Mouse (Mus musculus): Measurements from ENCODE around the gene Meis2. TPM values are rescaled to one million over a fixed set of nuclear protein-coding genes. Genes with fewer than 3 reads are reported as not detected.

Meis2 gene
- polyA plus RNA-seq, 1 experiment from 2014 or later: 92.0 TPM

DNA sequence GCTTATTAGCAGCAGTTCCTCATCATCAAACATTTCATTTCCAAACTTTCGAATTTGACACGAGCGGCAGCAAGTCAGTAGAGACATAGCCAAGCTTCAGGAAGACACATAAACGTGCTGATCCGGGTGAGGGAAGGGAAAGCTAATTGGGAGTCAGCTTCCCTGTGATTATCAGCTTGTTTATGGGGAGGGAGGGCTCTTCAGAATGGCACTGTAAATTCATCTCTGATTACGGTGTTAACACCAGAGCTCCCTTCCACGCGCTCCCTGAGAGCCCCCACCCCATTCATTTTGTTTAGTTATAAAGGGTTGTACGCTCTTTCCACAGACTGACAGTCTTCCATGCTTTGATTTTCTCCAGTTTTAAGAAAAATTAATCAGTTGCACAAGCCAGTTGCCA lies 23.2 kb downstream of the Meis2 start:
- H3K36me3 ChIP-seq: peaks cover 8% of the 10 kb centered on the region; the same call in 1 of the 2 replicates
- H3K27me3 ChIP-seq: no peaks in the 10 kb centered on the region
- H3K4me2 ChIP-seq: peak overlapping the region; percentile 28; the same call in 1 of the 2 replicates
- H3K9me3 ChIP-seq: no peaks in the 10 kb centered on the region
- no peak overlapping the region for H3K9ac ChIP-seq
- 41% methylated on average over 9 of the region's 9 CpGs for WGBS
- peak; percentile 28; the same call in 1 of the 2 replicates for ATAC-seq (ENCODE audit: low read depth)
- no peak overlapping the region for H3K4me3 ChIP-seq
- H3K27ac ChIP-seq (replicated peaks): peak overlapping the region; percentile 38
- H3K4me1 ChIP-seq (replicated peaks): peaks cover 52% of the 10 kb centered on the region

- H3K27ac ChIP-seq (replicated peaks): no peak overlapping the region
- WGBS: 54% methylated on average over 9 of the region's 9 CpGs
- H3K9me3 ChIP-seq: no peaks in the 10 kb centered on the region
- peaks cover 45% of the 10 kb centered on the region for H3K4me1 ChIP-seq (replicated peaks)
- ATAC-seq (ENCODE audit: low read depth): no peak
- no peak overlapping the region for H3K4me2 ChIP-seq
- H3K27me3 ChIP-seq: no peaks in the 10 kb centered on the region
- no peak overlapping the region for H3K4me3 ChIP-seq
- no peak overlapping the region for H3K9ac ChIP-seq
- H3K36me3 ChIP-seq: peaks cover 9% of the 10 kb centered on the region; the same call in 1 of the 2 replicates
Observed at GRCm38 (mm10) chr2:116041683-116042262, 23.9 kb downstream of the Meis2 start.

DNA sequence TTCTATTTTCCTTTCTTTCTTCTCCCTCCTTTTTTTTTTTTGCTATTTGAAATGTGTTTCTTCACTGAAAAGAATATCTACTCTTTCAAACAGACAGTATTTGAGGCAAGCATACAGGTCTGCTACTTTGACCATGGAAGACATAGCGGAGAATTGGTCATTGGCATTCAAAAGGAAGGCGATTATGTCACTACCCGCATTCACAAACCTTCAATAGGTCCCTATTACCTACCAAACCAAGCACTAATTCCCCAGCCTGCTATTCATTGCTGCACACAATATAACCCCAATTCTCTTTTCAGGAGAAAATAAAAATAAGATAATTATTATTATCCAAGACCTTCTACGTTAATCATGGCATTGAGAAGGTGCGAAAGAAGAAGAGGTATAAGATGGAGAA lies 30.3 kb downstream of the Meis2 start:
- Histone ChIP-seq H3K9ac (no peak overlapping the region), H3K9me3 (no peaks in the 10 kb centered on the region), H3K4me1 (replicated peaks) (no peaks in the 10 kb centered on the region), H3K36me3 (peaks cover 28% of the 10 kb centered on the region), H3K27me3 (no peaks in the 10 kb centered on the region), H3K4me2 (no peak overlapping the region), H3K27ac (replicated peaks) (no peak overlapping the region), H3K4me3 (no peak overlapping the region)
- no peak for ATAC-seq (ENCODE audit: low read depth)
- WGBS: 75% methylated on average over 5 of the region's 5 CpGs

GRCm38 (mm10) chr2:116028127-116028526 lies 37.5 kb downstream of the Meis2 start:
- ATAC-seq (ENCODE audit: low read depth): no peak
- H3K9ac ChIP-seq: no peak overlapping the region
- peaks cover 25% of the 10 kb centered on the region for H3K36me3 ChIP-seq
- H3K4me3 ChIP-seq: no peak overlapping the region
- no peak overlapping the region for H3K4me2 ChIP-seq
- H3K4me1 ChIP-seq (replicated peaks): no peaks in the 10 kb centered on the region
- WGBS: 75% methylated on average over 3 of the region's 3 CpGs
- no peak overlapping the region for H3K27ac ChIP-seq (replicated peaks)
- no peaks in the 10 kb centered on the region for H3K27me3 ChIP-seq
- H3K9me3 ChIP-seq: no peaks in the 10 kb centered on the region

DNA sequence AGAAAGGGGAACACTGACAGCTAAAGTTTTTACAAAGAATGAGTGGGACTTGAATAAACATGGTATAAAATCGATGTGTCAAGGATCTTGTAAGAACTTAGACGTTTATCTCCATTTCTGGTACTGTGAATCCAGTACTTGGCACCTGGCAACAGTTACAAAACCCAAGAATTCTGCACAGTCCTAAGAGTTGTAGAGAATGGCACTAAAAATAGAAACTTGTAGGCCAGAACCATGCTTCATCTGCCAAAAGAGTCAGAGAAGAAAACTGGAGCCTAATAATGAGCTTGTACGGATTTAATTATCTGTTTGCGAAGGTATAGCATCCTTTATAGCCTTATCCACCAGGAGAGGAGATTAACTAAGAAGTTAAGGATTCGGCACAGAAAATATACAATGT lies 42.8 kb downstream of the Meis2 start:
- Histone ChIP-seq H3K9me3 (no peaks in the 10 kb centered on the region), H3K9ac (no peak overlapping the region), H3K27ac (replicated peaks) (no peak overlapping the region), H3K36me3 (peaks cover 5% of the 10 kb centered on the region; the same call in 1 of the 2 replicates), H3K4me1 (replicated peaks) (peaks cover 44% of the 10 kb centered on the region), H3K27me3 (no peaks in the 10 kb centered on the region), H3K4me3 (no peak overlapping the region), H3K4me2 (no peak overlapping the region)
- WGBS: 78% methylated on average over 5 of the region's 5 CpGs
- ATAC-seq (ENCODE audit: low read depth): no peak

DNA sequence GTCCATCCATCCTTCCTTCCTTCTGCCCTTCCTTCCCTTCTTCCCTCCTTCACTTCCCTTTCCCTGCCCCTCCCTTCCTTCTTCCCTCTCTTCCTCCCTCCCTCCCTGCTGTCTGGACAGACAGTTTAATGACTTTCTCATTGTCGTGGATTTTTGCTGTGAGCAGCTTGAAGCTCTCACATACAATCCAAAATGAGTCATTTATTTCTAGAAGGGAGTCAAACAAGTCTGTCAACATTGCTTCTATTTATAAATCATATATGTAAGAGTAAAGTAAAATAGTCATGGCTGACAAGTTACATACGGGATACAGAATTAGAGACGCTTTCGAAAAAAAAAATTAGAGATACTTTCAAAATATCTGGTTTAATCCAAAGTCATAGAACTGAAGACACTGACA lies 43.7 kb downstream of the Meis2 start:
- H3K27ac ChIP-seq (replicated peaks): 0 out of 2 replicates have a peak overlapping the region, but pooled peaks have one; percentile 85
- 58% methylated on average over 4 of the region's 4 CpGs for WGBS
- no peak overlapping the region for H3K4me3 ChIP-seq
- peaks cover 5% of the 10 kb centered on the region; the same call in 1 of the 2 replicates for H3K36me3 ChIP-seq
- no peak overlapping the region; the same call in 1 of the 2 replicates for H3K9ac ChIP-seq
- H3K4me1 ChIP-seq (replicated peaks): peaks cover 46% of the 10 kb centered on the region
- no peak for ATAC-seq (ENCODE audit: low read depth)
- H3K27me3 ChIP-seq: no peaks in the 10 kb centered on the region
- H3K9me3 ChIP-seq: no peaks in the 10 kb centered on the region
- no peak overlapping the region for H3K4me2 ChIP-seq

DNA sequence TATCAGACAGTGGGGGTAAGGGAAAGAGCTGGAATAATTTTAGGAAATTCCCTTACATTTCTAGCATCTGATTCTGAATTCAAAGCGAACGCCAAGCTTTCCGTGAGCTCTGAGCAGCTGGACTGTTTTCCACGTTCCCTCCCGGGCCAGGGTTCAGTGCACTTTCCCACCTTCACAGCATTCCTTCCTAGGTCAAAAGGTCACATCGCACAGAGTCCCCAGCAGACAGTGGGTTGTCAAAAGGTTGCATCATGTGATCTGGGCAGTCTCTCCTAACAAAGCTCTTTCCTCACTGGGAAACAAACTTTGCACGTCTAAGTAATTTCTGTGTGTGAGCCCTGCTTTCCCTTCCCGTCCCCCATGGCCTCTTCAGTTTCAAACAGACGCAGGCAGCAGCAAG lies 44.6 kb downstream of the Meis2 start:
- no peaks in the 10 kb centered on the region for H3K27me3 ChIP-seq
- peaks cover 5% of the 10 kb centered on the region; the same call in 1 of the 2 replicates for H3K36me3 ChIP-seq
- peak overlapping the region; percentile 42 for H3K4me2 ChIP-seq
- peak overlapping the region; percentile 52 for H3K9ac ChIP-seq
- H3K27ac ChIP-seq (replicated peaks): peak overlapping the region; percentile 85
- H3K9me3 ChIP-seq: no peaks in the 10 kb centered on the region
- WGBS: 3% methylated on average over 9 of the region's 9 CpGs
- no peak for ATAC-seq (ENCODE audit: low read depth)
- no peak overlapping the region for H3K4me3 ChIP-seq
- peaks cover 46% of the 10 kb centered on the region for H3K4me1 ChIP-seq (replicated peaks)

DNA sequence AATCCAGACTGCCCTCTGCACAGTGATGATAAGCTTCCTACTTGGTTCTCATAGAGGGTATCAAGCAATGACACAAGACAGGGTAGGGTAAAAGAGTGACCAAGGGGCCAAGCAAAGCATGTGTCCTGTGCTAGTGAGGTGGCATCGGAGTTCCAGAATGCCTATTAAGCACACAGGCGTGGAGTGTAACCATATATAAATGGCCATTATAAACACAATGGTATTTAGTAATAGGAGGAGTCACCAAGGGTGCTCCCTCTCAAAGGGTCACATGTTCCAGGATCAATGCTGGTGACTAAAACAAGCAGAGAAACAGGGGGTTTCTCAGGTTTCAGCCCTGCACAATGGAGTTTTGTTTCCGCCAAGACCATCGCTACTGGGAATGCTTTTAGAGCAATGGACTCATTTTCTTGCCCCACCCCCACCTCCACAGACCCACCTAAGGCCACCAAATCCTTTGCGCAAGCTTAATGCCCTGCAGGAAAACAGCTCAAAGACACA lies 45.1 kb downstream of the Meis2 start:
- peaks cover 46% of the 10 kb centered on the region for H3K4me1 ChIP-seq (replicated peaks)
- H3K4me2 ChIP-seq: peak overlapping the region; percentile 42
- H3K36me3 ChIP-seq: peaks cover 5% of the 10 kb centered on the region; the same call in 1 of the 2 replicates
- peak; percentile 41; the same call in 1 of the 2 replicates for ATAC-seq (ENCODE audit: low read depth)
- H3K9me3 ChIP-seq: no peaks in the 10 kb centered on the region
- WGBS: 7% methylated on average over 5 of the region's 5 CpGs
- H3K27ac ChIP-seq (replicated peaks): peak overlapping the region; percentile 85
- no peak overlapping the region for H3K4me3 ChIP-seq
- H3K9ac ChIP-seq: peak overlapping the region; percentile 52
- no peaks in the 10 kb centered on the region for H3K27me3 ChIP-seq

- no peaks in the 10 kb centered on the region for H3K9me3 ChIP-seq
- ATAC-seq (ENCODE audit: low read depth): peak; percentile 66
- peak overlapping the region; percentile 85 for H3K27ac ChIP-seq (replicated peaks)
- WGBS: 8% methylated on average over 9 of the region's 9 CpGs
- H3K4me2 ChIP-seq: peak overlapping the region; percentile 42
- H3K36me3 ChIP-seq: peaks cover 2% of the 10 kb centered on the region; the same call in 1 of the 2 replicates
- H3K27me3 ChIP-seq: no peaks in the 10 kb centered on the region
- peak overlapping the region; percentile 52 for H3K9ac ChIP-seq
- peaks cover 46% of the 10 kb centered on the region for H3K4me1 ChIP-seq (replicated peaks)
- H3K4me3 ChIP-seq: no peak overlapping the region
Observed at GRCm38 (mm10) chr2:116019959-116020358, 45.7 kb downstream of the Meis2 start.

- Histone ChIP-seq H3K27ac (replicated peaks) (peak overlapping the region; percentile 85), H3K4me3 (no peak overlapping the region), H3K27me3 (no peaks in the 10 kb centered on the region), H3K36me3 (no peaks in the 10 kb centered on the region), H3K9me3 (no peaks in the 10 kb centered on the region), H3K4me2 (peak overlapping the region; percentile 42; the same call in 1 of the 2 replicates), H3K9ac (no peak overlapping the region), H3K4me1 (replicated peaks) (peaks cover 46% of the 10 kb centered on the region)
- peak; percentile 20; the same call in 1 of the 2 replicates for ATAC-seq (ENCODE audit: low read depth)
- 12% methylated on average over 6 of the region's 6 CpGs for WGBS
Observed at GRCm38 (mm10) chr2:116019466-116019794, 46.2 kb downstream of the Meis2 start.

GRCm38 (mm10) chr2:116018781-116019465 lies 46.7 kb downstream of the Meis2 start:
- H3K4me3 ChIP-seq: no peak overlapping the region
- peak overlapping the region; percentile 85 for H3K27ac ChIP-seq (replicated peaks)
- no peaks in the 10 kb centered on the region for H3K36me3 ChIP-seq
- no peaks in the 10 kb centered on the region for H3K27me3 ChIP-seq
- 0 out of 2 replicates have a peak overlapping the region, but pooled peaks have one; percentile 42 for H3K4me2 ChIP-seq
- H3K9ac ChIP-seq: no peak overlapping the region
- H3K9me3 ChIP-seq: no peaks in the 10 kb centered on the region
- WGBS: 21% methylated on average over 10 of the region's 10 CpGs
- H3K4me1 ChIP-seq (replicated peaks): peaks cover 46% of the 10 kb centered on the region
- ATAC-seq (ENCODE audit: low read depth): peak; percentile 8; the same call in 1 of the 2 replicates

- Histone ChIP-seq H3K4me3 (no peak overlapping the region), H3K4me2 (no peak overlapping the region), H3K9ac (no peak overlapping the region), H3K36me3 (no peaks in the 10 kb centered on the region), H3K27me3 (no peaks in the 10 kb centered on the region), H3K9me3 (no peaks in the 10 kb centered on the region), H3K27ac (replicated peaks) (no peak overlapping the region), H3K4me1 (replicated peaks) (peaks cover 32% of the 10 kb centered on the region)
- no peak for ATAC-seq (ENCODE audit: low read depth)
- 72% methylated on average over 10 of the region's 10 CpGs for WGBS
Observed at GRCm38 (mm10) chr2:116015520-116015919, 50.1 kb downstream of the Meis2 start.
